Mouse (Mus musculus) kidney, postnatal 0 days (tissue): ENCODE measurements around the gene Cfap44. TPM values are rescaled to one million over a fixed set of nuclear protein-coding genes. Genes with fewer than 3 reads are reported as not detected.

Experiments used
- ATAC-seq: fragments of 200-750 bp; cut with Nextera tagmentation; replicated peaks from 2 replicates; pipeline ENCODE4 v1.8.0; 2017; ENCODE audit warnings: low read depth, moderate number of reproducible peaks, moderate TSS enrichment, moderate library complexity; ENCODE audit not compliant: low FRiP score
- DNase-seq: peaks from one replicate; pipeline ENCODE4 v3.0.0-alpha.2; 2016; ENCODE audit warnings: low spot score
- H3K27ac ChIP-seq: fragments of 300-500 bp; sonication (generic); 2 replicates; pipeline ENCODE4 v1.5.1; 2014; ENCODE audit warnings: mild to moderate bottlenecking
- H3K27me3 ChIP-seq: fragments of 300-500 bp; sonication (generic); 2 replicates; pipeline ENCODE4 v1.6.1; 2014; ENCODE audit warnings: low read length, mixed read lengths; ENCODE audit not compliant: insufficient read depth
- H3K36me3 ChIP-seq: fragments of 300-500 bp; sonication (generic); 2 replicates; pipeline ENCODE4 v1.6.1; 2014; ENCODE audit warnings: low read length, mixed read lengths; ENCODE audit not compliant: insufficient read depth
- H3K4me1 ChIP-seq: fragments of 300-500 bp; sonication (generic); replicated peaks from 2 replicates; pipeline ENCODE4 v1.6.1; 2014; ENCODE audit warnings: antibody characterized with exemption, low read length, mixed read lengths; ENCODE audit not compliant: insufficient read depth
- H3K4me2 ChIP-seq: fragments of 300-500 bp; sonication (generic); 2 replicates; pipeline ENCODE4 v1.6.1; 2014; ENCODE audit warnings: mild to moderate bottlenecking, low read length, moderate library complexity, mixed read lengths
- H3K4me3 ChIP-seq: fragments of 300-500 bp; sonication (generic); replicated peaks from 2 replicates; pipeline ENCODE4 v1.5.1; 2014; ENCODE audit warnings: low read depth, low read length
- H3K9ac ChIP-seq: fragments of 300-500 bp; sonication (generic); 2 replicates; pipeline ENCODE4 v1.6.1; 2014; ENCODE audit warnings: low read depth, low read length
- H3K9me3 ChIP-seq: fragments of 300-500 bp; sonication (generic); replicated peaks from 2 replicates; pipeline ENCODE4 v1.6.1; 2016; ENCODE audit warnings: low read length, inconsistent platforms, mixed read lengths
- CTCF ChIP-seq: IDR thresholded peaks from 2 replicates; pipeline ENCODE4 v1.5.1; 2016; ENCODE audit warnings: antibody characterized with exemption, low read depth, mild to moderate bottlenecking, moderate library complexity
- WGBS: fragments of 180-500 bp; shearing (Covaris S2); extraction: QIAGEN DNeasy Blood & Tissue Kit; methylation state at CpG from one replicate; pipeline ENCODE4 v1.1.7; 2014; 5-methylcytosine and 5-hydroxymethylcytosine counted together
- polyA plus RNA-seq: library from polyadenylated mRNA; unstranded; fragments of >200 nt; fragmentation: Nextera tagmentation; extraction: Ambion mirVana; gene quantifications from 2 replicates; pipeline ENCODE4 v1.2.1, GENCODE M21; 2015

The Cfap44 gene
- polyA plus RNA-seq, 1 experiment from 2014 or later, result 0.53 TPM

- 39% methylated on average over 15 of the region's 15 CpGs for WGBS
- Histone ChIP-seq H3K9ac (no peak overlapping the region), H3K36me3 (peaks cover 58% of the 10 kb centered on the region), H3K9me3 (no peaks in the 10 kb centered on the region), H3K4me3 (no peak overlapping the region), H3K4me2 (no peak overlapping the region), H3K27ac (0 out of 2 replicates have a peak overlapping the region, but pooled peaks have one; percentile 13), H3K4me1 (peaks cover 8% of the 10 kb centered on the region), H3K27me3 (no peaks in the 10 kb centered on the region)
- DNase-seq (no peak), ATAC-seq (no peak)
- no peak for TF ChIP-seq CTCF
Observed at GRCm38 (mm10) chr16:44496971-44497464, 102.4 kb downstream of the Cfap44 start.

GRCm38 (mm10) chr16:44498447-44498846, 103.9 kb downstream of the Cfap44 start:
- ATAC-seq, result no peak
- peak; percentile 13; the same call in 1 of the 2 replicates for TF ChIP-seq CTCF
- H3K9me3 ChIP-seq, result no peaks in the 10 kb centered on the region
- no peak overlapping the region for H3K27ac ChIP-seq
- H3K4me1 ChIP-seq, result peaks cover 8% of the 10 kb centered on the region
- no peak overlapping the region for H3K4me2 ChIP-seq
- no peak for DNase-seq
- H3K4me3 ChIP-seq, result no peak overlapping the region
- 97% methylated on average over 3 of the region's 3 CpGs for WGBS
- H3K36me3 ChIP-seq, result peaks cover 62% of the 10 kb centered on the region
- no peak overlapping the region for H3K9ac ChIP-seq
- H3K27me3 ChIP-seq, result no peaks in the 10 kb centered on the region

- H3K36me3 ChIP-seq, result peaks cover 55% of the 10 kb centered on the region
- H3K27me3 ChIP-seq, result no peaks in the 10 kb centered on the region
- WGBS, result 93% methylated on average over 10 of the region's 10 CpGs
- no peak overlapping the region for H3K4me2 ChIP-seq
- no peak for DNase-seq
- no peak overlapping the region for H3K27ac ChIP-seq
- TF ChIP-seq CTCF, result no peak
- no peak overlapping the region for H3K4me3 ChIP-seq
- ATAC-seq, result no peak
- no peaks in the 10 kb centered on the region for H3K9me3 ChIP-seq
- H3K9ac ChIP-seq, result no peak overlapping the region
- no peaks in the 10 kb centered on the region for H3K4me1 ChIP-seq
Observed at GRCm38 (mm10) chr16:44501783-44502182, 107.2 kb downstream of the Cfap44 start.

- Histone ChIP-seq H3K9me3 (no peaks in the 10 kb centered on the region), H3K9ac (no peak overlapping the region), H3K4me2 (no peak overlapping the region), H3K4me1 (no peaks in the 10 kb centered on the region), H3K27ac (no peak overlapping the region), H3K27me3 (no peaks in the 10 kb centered on the region), H3K36me3 (peaks cover 51% of the 10 kb centered on the region), H3K4me3 (no peak overlapping the region)
- ATAC-seq (no peak), DNase-seq (no peak)
- 75% methylated on average over 7 of the region's 7 CpGs for WGBS
- TF ChIP-seq CTCF, result no peak
Observed at GRCm38 (mm10) chr16:44502325-44502724, 107.7 kb downstream of the Cfap44 start.

- Histone ChIP-seq H3K36me3 (peaks cover 47% of the 10 kb centered on the region), H3K4me3 (no peak overlapping the region), H3K9ac (no peak overlapping the region), H3K27me3 (no peaks in the 10 kb centered on the region), H3K4me1 (peaks cover 3% of the 10 kb centered on the region; the same call in 1 of the 2 replicates), H3K27ac (no peak overlapping the region), H3K4me2 (no peak overlapping the region), H3K9me3 (no peaks in the 10 kb centered on the region)
- TF ChIP-seq CTCF, result no peak
- 58% methylated on average over 8 of the region's 8 CpGs for WGBS
- no peak for ATAC-seq
- DNase-seq, result no peak
Observed at GRCm38 (mm10) chr16:44502895-44503575, 108.4 kb downstream of the Cfap44 start.

GRCm38 (mm10) chr16:44505243-44505642, 110.6 kb downstream of the Cfap44 start:
- Histone ChIP-seq H3K36me3 (peaks cover 27% of the 10 kb centered on the region), H3K4me2 (no peak overlapping the region), H3K27me3 (no peaks in the 10 kb centered on the region), H3K4me3 (no peak overlapping the region), H3K27ac (no peak overlapping the region), H3K9ac (no peak overlapping the region), H3K9me3 (no peaks in the 10 kb centered on the region), H3K4me1 (peaks cover 3% of the 10 kb centered on the region; the same call in 1 of the 2 replicates)
- ATAC-seq (no peak), DNase-seq (no peak)
- WGBS, result 70% methylated on average over 1 of the region's 1 CpGs
- TF ChIP-seq CTCF, result no peak
